In the genomic region with DNA sequence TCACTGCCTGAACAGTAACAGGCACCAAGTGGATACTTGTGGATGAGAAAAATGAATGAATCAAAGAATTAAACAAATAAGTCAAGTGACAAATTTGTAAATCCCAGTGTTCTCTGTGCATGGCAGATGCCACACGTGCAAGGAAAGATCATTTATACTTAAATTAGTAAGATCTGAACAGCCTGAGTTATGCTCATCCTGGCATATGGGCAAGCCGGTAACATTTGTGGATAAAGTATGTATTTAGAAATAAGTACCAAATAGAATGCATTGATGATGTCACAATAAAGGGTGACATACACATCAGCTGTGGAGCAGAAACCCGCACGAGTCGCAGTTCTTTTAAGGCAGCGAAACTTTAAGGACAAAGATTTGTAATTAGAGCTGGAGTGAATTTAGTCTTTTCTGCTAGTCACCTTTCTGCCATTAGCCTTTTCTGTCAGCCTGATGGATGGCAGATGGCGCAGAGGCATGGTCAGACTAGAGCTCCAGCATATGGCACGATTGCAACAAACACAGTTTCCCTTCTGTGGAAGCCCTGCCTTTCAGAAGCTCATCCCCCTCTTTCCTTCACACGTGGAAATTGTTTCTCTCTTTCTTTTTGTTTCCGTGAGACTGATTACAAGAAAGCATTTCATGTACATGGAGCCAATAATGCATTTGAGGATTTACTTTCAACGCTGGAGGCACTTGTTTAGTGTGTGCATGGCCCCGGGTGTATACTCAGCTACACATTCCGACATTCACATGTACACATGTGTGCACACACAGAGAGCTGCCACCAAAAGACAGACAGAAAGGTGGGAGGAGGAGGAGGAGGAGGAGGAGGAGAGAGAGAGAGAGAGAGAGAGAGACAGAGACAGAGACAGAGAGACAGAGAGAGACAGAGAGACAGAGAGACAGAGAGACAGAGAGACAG, we compare ENCODE assay signal across 13 mouse cellular contexts.
DNase-seq lines count a peak whose midpoint lies in the region; ATAC-seq lines count a peak whose summit lies in the region.
"Had no signal": no experiment of that assay in that cellular context is flagged by ENCODE, and none has a peak within 500 bp of the region (broad histone marks: within the 10 kb centered on the region; RNA-seq: fewer than 3 reads in every experiment).

No protein-coding gene starts in this region.

- H3K27ac ChIP-seq in embryonic facial prominence, embryonic 12.5 days = no peak overlapping the region
- H3K27ac ChIP-seq: midbrain, embryonic 12.5 days had no signal

- DNase-seq in cerebellum, postnatal 10 days = peak; percentile 25 to 36
- DNase-seq in cerebellum, adult 9-10 months = no peak
- DNase-seq in left cerebral cortex, postnatal 14 days (ENCODE audit: low spot score in 2 of 2) = peak; percentile 1 to 4
- no peak for DNase-seq in left cerebral cortex, postnatal 4 days
- DNase-seq in layer of hippocampus, adult 9-11 months = peak; percentile 35
- DNase-seq in urinary bladder, postnatal 25 days (ENCODE audit: low spot score) = no peak
- DNase-seq: gastrocnemius, postnatal 10 days; kidney, postnatal 25 days; thymus, postnatal 25 days had no signal

- intact Hi-C loops in left cerebral cortex, postnatal 14 days (cut with DNase I) = no loop called here
- intact Hi-C loops in left cerebral cortex, postnatal 4 days (cut with DNase I) = no loop called here

- H3K4me1 ChIP-seq in embryonic facial prominence, embryonic 12.5 days = no peaks in the 10 kb centered on the region
- H3K4me1 ChIP-seq: midbrain, embryonic 12.5 days had no signal

- H3K27me3 ChIP-seq in embryonic facial prominence, embryonic 12.5 days = no peaks in the 10 kb centered on the region
- H3K27me3 ChIP-seq: midbrain, embryonic 12.5 days had no signal

- H3K4me2 ChIP-seq in embryonic facial prominence, embryonic 12.5 days (replicated peaks) = no peak overlapping the region
- H3K4me2 ChIP-seq: liver, embryonic 11.5 days; midbrain, embryonic 12.5 days had no signal

- no peak overlapping the region for H3K4me3 ChIP-seq in embryonic facial prominence, embryonic 12.5 days
- H3K4me3 ChIP-seq: midbrain, embryonic 12.5 days had no signal

- 51% methylated on average over 13 of the region's 13 CpGs for WGBS in embryonic facial prominence, embryonic 12.5 days

- no peaks in the 10 kb centered on the region for H3K9me3 ChIP-seq in embryonic facial prominence, embryonic 12.5 days
- H3K9me3 ChIP-seq: midbrain, embryonic 12.5 days had no signal

- no peak overlapping the region for H3K9ac ChIP-seq in embryonic facial prominence, embryonic 12.5 days
- H3K9ac ChIP-seq: midbrain, embryonic 12.5 days had no signal

- peak; percentile 60; the same call in 1 of the 2 replicates for ATAC-seq in embryonic facial prominence, embryonic 12.5 days (ENCODE audit: insufficient number of reproducible peaks, insufficient read depth, low FRiP score, low TSS enrichment)
- ATAC-seq in megakaryocyte progenitor cell, adult 5-6 weeks (replicated peaks; ENCODE audit: poor library complexity) = no peak

- H3K36me3 ChIP-seq in embryonic facial prominence, embryonic 12.5 days = no peaks in the 10 kb centered on the region
- H3K36me3 ChIP-seq: midbrain, embryonic 12.5 days had no signal

Comparison
In these comparisons a context has a peak if more than half of its experiments do, and no peak if none do; other contexts are left out.
1. DNase-seq: peak in cerebellum, postnatal 10 days (2 of 2), left cerebral cortex, postnatal 14 days (2 of 2) and layer of hippocampus, adult 9-11 months (single experiment); none in cerebellum, adult 9-10 months (single experiment), left cerebral cortex, postnatal 4 days (single experiment) and urinary bladder, postnatal 25 days (single experiment).